Mouse (Mus musculus): ENCODE results near the gene Jak3. TPM values are rescaled to one million over a fixed set of nuclear protein-coding genes. Genes with fewer than 3 reads are reported as not detected.
"Not testable (repeated sequence)": the region's sequence is repeated elsewhere in the genome, so short reads cannot be mapped to it uniquely, and the experiment has no call there.

Jak3 gene
- polyA plus RNA-seq, 2 experiments from 2014 or later = 18.6 to 41.7 TPM

GRCm38 (mm10) chr8:71724389-71724788 is 48.3 kb downstream of the Jak3 start:
- ATAC-seq = no peak

- peak; percentile 55 for ATAC-seq
Observed at GRCm38 (mm10) chr8:71725122-71725924, 49.2 kb downstream of the Jak3 start, which contains the start of gene Fcho1. Gene Fcho1, minus strand, starts transcription at chr8:71725716.

GRCm38 (mm10) chr8:71728240-71728785 is 52.2 kb downstream of the Jak3 start:
- ATAC-seq = no peak

GRCm38 (mm10) chr8:71728826-71729620 is 52.9 kb downstream of the Jak3 start:
- ATAC-seq = peak; percentile 77

- peak; percentile 46 for ATAC-seq
Observed at GRCm38 (mm10) chr8:71731652-71732230, 55.6 kb downstream of the Jak3 start.

GRCm38 (mm10) chr8:71738316-71738715 is 62.2 kb downstream of the Jak3 start:
- ATAC-seq = not testable (repeated sequence)

Other genes with a start within 250 kb of the Jak3 start
- 10 to 100 TPM; 24.7 to 29.0 TPM for gene Abhd8, start 212.6 kb upstream of the Jak3 start, polyA plus RNA-seq (2017; shearing (Covaris generic))
- 100 to 1,000 TPM in 1 of 2 experiments, 10 to 100 TPM in 1; 70.3 to 101 TPM for gene Mrpl34, start 211.3 kb upstream of the Jak3 start, polyA plus RNA-seq (2017; shearing (Covaris generic))
- gene Dda1, start 207.1 kb upstream of the Jak3 start, polyA plus RNA-seq (2017; shearing (Covaris generic)) = 10 to 100 TPM; 26.8 to 30.6 TPM
- under 1 TPM in 1 of 2 experiments, not detected in 1; 0.24 TPM for gene Ano8, start 190.3 kb upstream of the Jak3 start, polyA plus RNA-seq (2017; shearing (Covaris generic))
- gene Gtpbp3, start 188.2 kb upstream of the Jak3 start, polyA plus RNA-seq (2017; shearing (Covaris generic)) = 1 to 10 TPM; 3.9 to 5.1 TPM
- not detected for gene Plvap, start 164.5 kb upstream of the Jak3 start, polyA plus RNA-seq (2017; shearing (Covaris generic))
- not detected for gene Ccdc194, start 150.6 kb upstream of the Jak3 start, polyA plus RNA-seq (2017; shearing (Covaris generic))
- 100 to 1,000 TPM in 1 of 2 experiments, 10 to 100 TPM in 1; 40.2 to 113 TPM for gene Bst2, start 138.8 kb upstream of the Jak3 start, polyA plus RNA-seq (2017; shearing (Covaris generic))
- gene Mvb12a, start 133.4 kb upstream of the Jak3 start, polyA plus RNA-seq (2017; shearing (Covaris generic)) = 10 to 100 TPM; 59.3 to 71.7 TPM
- 1 to 10 TPM in 1 of 2 experiments, under 1 TPM in 1; 0.99 to 1.7 TPM for gene Tmem221, start 117.4 kb upstream of the Jak3 start, polyA plus RNA-seq (2017; shearing (Covaris generic))
- gene Nxnl1, start 109.7 kb upstream of the Jak3 start, polyA plus RNA-seq (2017; shearing (Covaris generic)) = under 1 TPM in 1 of 2 experiments, not detected in 1; 0.15 TPM
- 1 to 10 TPM; 4.4 to 8.9 TPM for gene Slc27a1, start 107.4 kb upstream of the Jak3 start, polyA plus RNA-seq (2017; shearing (Covaris generic))
- gene Pgls, start 84.1 kb upstream of the Jak3 start, polyA plus RNA-seq (2017; shearing (Covaris generic)) = 10 to 100 TPM; 77.4 to 87.4 TPM
- 1 to 10 TPM; 1.9 to 3.9 TPM for gene Fam129c, start 78.6 kb upstream of the Jak3 start, polyA plus RNA-seq (2017; shearing (Covaris generic))
- gene Colgalt1, start 65.3 kb upstream of the Jak3 start, polyA plus RNA-seq (2017; shearing (Covaris generic)) = 10 to 100 TPM; 10.5 to 11.4 TPM
- gene Unc13a, start 4.5 kb upstream of the Jak3 start, polyA plus RNA-seq (2017; shearing (Covaris generic)) = under 1 TPM; 0.37 to 0.93 TPM
- 10 to 100 TPM; 16.4 to 23.9 TPM for gene Insl3, start 12.9 kb downstream of the Jak3 start, polyA plus RNA-seq (2017; shearing (Covaris generic))
- gene B3gnt3, start 25.5 kb downstream of the Jak3 start, polyA plus RNA-seq (2017; shearing (Covaris generic)) = 1 to 10 TPM; 3.3 to 3.8 TPM
- gene Fcho1, start 49.4 kb downstream of the Jak3 start, polyA plus RNA-seq (2017; shearing (Covaris generic)) = 10 to 100 TPM; 55.0 to 72.9 TPM
- gene Zfp709, start 205.7 kb downstream of the Jak3 start, polyA plus RNA-seq (2017; shearing (Covaris generic)) = 1 to 10 TPM; 5.0 to 8.2 TPM
- 1 to 10 TPM; 3.0 to 5.5 TPM for gene Zfp882, start 232.3 kb downstream of the Jak3 start, polyA plus RNA-seq (2017; shearing (Covaris generic))
- 10 to 100 TPM; 22.7 to 28.7 TPM for gene Zfp617, start 232.3 kb downstream of the Jak3 start, polyA plus RNA-seq (2017; shearing (Covaris generic))